Mouse (Mus musculus): ENCODE measurements around the gene Nudt2.

GRCm38 (mm10) chr4:41495076-41495475 is 30.1 kb downstream of the Nudt2 start:
- TF ChIP-seq POLR2A (IDR thresholded peaks at IDR 0.05; ENCODE audit: insufficient read depth, low read depth, low read length) (no peak), CTCF (IDR thresholded peaks at IDR 0.05) (no peak), EP300 (IDR thresholded peaks at IDR 0.05; ENCODE audit: insufficient read depth, low read depth, low read length) (no peak)
